Mouse (Mus musculus) spleen, postnatal 36 days (tissue): Measurements from ENCODE around the gene Lonp2.

Experiments used
- DNase-seq, 2 experiments: peaks; one replicate each; pipeline ENCODE4 v3.0.0; 2022; ENCODE audit warnings: low spot score in 2 of 2, mixed read lengths in 1 of 2

Lonp2 gene

GRCm38 (mm10) chr8:86623911-86624731 is at the start of gene Lonp2:
Gene Lonp2, plus strand, starts transcription at chr8:86624043.
- peak; percentile 98 to 99 for DNase-seq

GRCm38 (mm10) chr8:86577547-86577946 is 46.3 kb upstream of the Lonp2 start:
- DNase-seq = no peak

GRCm38 (mm10) chr8:86578076-86578475 is 45.8 kb upstream of the Lonp2 start:
- peak; percentile 4 to 15 for DNase-seq

GRCm38 (mm10) chr8:86578693-86579092 is 45.1 kb upstream of the Lonp2 start:
- no peak for DNase-seq

- no peak for DNase-seq
These were observed 43.4 kb upstream of the Lonp2 start, which contains the start of gene Abcc12 for GRCm38 (mm10) chr8:86580458-86580857. Gene Abcc12, minus strand, starts transcription at chr8:86580686.

GRCm38 (mm10) chr8:86581921-86582331 is 41.9 kb upstream of the Lonp2 start:
- DNase-seq = no peak

GRCm38 (mm10) chr8:86585118-86585517 is 38.7 kb upstream of the Lonp2 start:
- DNase-seq = peak; percentile 58 to 62

GRCm38 (mm10) chr8:86585532-86585931 is 38.3 kb upstream of the Lonp2 start:
- DNase-seq = peak; percentile 47 to 55

GRCm38 (mm10) chr8:86586058-86586457 is 37.8 kb upstream of the Lonp2 start:
- no peak for DNase-seq

- no peak for DNase-seq
These were observed 37.2 kb upstream of the Lonp2 start for GRCm38 (mm10) chr8:86586642-86587041.

GRCm38 (mm10) chr8:86588338-86588737 is 35.5 kb upstream of the Lonp2 start:
- no peak for DNase-seq

- DNase-seq = no peak
These were observed 30.7 kb upstream of the Lonp2 start for GRCm38 (mm10) chr8:86593099-86593498.

GRCm38 (mm10) chr8:86594159-86594796 is 29.6 kb upstream of the Lonp2 start:
- DNase-seq = no peak

GRCm38 (mm10) chr8:86595671-86596070 is 28.2 kb upstream of the Lonp2 start:
- no peak for DNase-seq

- no peak for DNase-seq
These were observed 26.2 kb upstream of the Lonp2 start for GRCm38 (mm10) chr8:86597681-86598080.

- DNase-seq = no peak
These were observed 24.5 kb upstream of the Lonp2 start for GRCm38 (mm10) chr8:86599299-86599698.

- no peak for DNase-seq
These were observed 23.5 kb upstream of the Lonp2 start for GRCm38 (mm10) chr8:86600311-86600710.

GRCm38 (mm10) chr8:86603174-86603573 is 20.7 kb upstream of the Lonp2 start:
- DNase-seq = no peak

- no peak for DNase-seq
These were observed 19.2 kb upstream of the Lonp2 start for GRCm38 (mm10) chr8:86604676-86605075.

- DNase-seq = no peak
These were observed 10.0 kb upstream of the Lonp2 start for GRCm38 (mm10) chr8:86613798-86614197.

GRCm38 (mm10) chr8:86615095-86615769 is 8.6 kb upstream of the Lonp2 start:
- no peak for DNase-seq

- DNase-seq = no peak
These were observed 6.0 kb upstream of the Lonp2 start for GRCm38 (mm10) chr8:86617759-86618387.
